Mouse (Mus musculus) lung, postnatal 0 days (tissue): ENCODE data around the gene Klhdc10. TPM values are rescaled to one million over a fixed set of nuclear protein-coding genes. Genes with fewer than 3 reads are reported as not detected.

ENCODE experiments used
- ATAC-seq: fragments of 200-750 bp; cut with Nextera tagmentation; 2 replicates; pipeline ENCODE4 v1.8.0; 2017; ENCODE audit warnings: moderate library complexity
- DNase-seq: peaks from one replicate; pipeline ENCODE4 v3.0.0-alpha.2; 2016; ENCODE audit warnings: low spot score
- H3K27ac ChIP-seq: fragments of 300-500 bp; sonication (generic); 2 replicates; pipeline ENCODE4 v1.5.1; 2014; ENCODE audit warnings: antibody characterized with exemption, mild to moderate bottlenecking, low read length, mixed read lengths
- H3K27me3 ChIP-seq: fragments of 300-500 bp; sonication (generic); replicated peaks from 2 replicates; pipeline ENCODE4 v1.6.1; 2014; ENCODE audit warnings: low read length, mixed read lengths; ENCODE audit not compliant: insufficient read depth
- H3K36me3 ChIP-seq: fragments of 300-500 bp; sonication (generic); 2 replicates; pipeline ENCODE4 v1.6.1; 2014; ENCODE audit warnings: low read length, mixed read lengths; ENCODE audit not compliant: insufficient read depth
- H3K4me1 ChIP-seq: fragments of 300-500 bp; sonication (generic); 2 replicates; pipeline ENCODE4 v1.6.1; 2014; ENCODE audit warnings: antibody characterized with exemption, low read depth, low read length, mixed read lengths; ENCODE audit not compliant: insufficient read depth
- H3K4me2 ChIP-seq: fragments of 300-500 bp; sonication (generic); replicated peaks from 2 replicates; pipeline ENCODE4 v1.6.1; 2014; ENCODE audit warnings: low read depth, mild to moderate bottlenecking, low read length, moderate library complexity, mixed read lengths
- H3K4me3 ChIP-seq: fragments of 300-500 bp; sonication (generic); 2 replicates; pipeline ENCODE4 v1.5.1; 2014; ENCODE audit warnings: low read depth, low read length
- H3K9ac ChIP-seq: fragments of 300-500 bp; sonication (generic); replicated peaks from 2 replicates; pipeline ENCODE4 v1.6.1; 2014; ENCODE audit warnings: low read depth, mild to moderate bottlenecking
- H3K9me3 ChIP-seq: fragments of 300-500 bp; sonication (generic); 2 replicates; pipeline ENCODE4 v1.6.1; 2016; ENCODE audit warnings: low read length, mixed read lengths
- CTCF ChIP-seq: IDR thresholded peaks from 2 replicates; pipeline ENCODE4 v1.5.1; 2016; ENCODE audit warnings: antibody characterized with exemption, mild to moderate bottlenecking
- EP300 ChIP-seq: IDR thresholded peaks from 2 replicates; pipeline ENCODE4 v1.6.1; 2016; ENCODE audit warnings: antibody characterized with exemption, mild to moderate bottlenecking, control low read depth
- WGBS: fragments of 180-500 bp; shearing (Covaris S2); extraction: QIAGEN DNeasy Blood & Tissue Kit; methylation state at CpG from one replicate; pipeline ENCODE4 v1.1.7; 2014; 5-methylcytosine and 5-hydroxymethylcytosine counted together
- polyA plus RNA-seq: library from polyadenylated mRNA; unstranded; fragments of >200 nt; fragmentation: Nextera tagmentation; extraction: Ambion mirVana; gene quantifications from 2 replicates; pipeline ENCODE4 v1.2.1, GENCODE M21; 2015

Klhdc10 gene
- polyA plus RNA-seq, 1 experiment from 2014 or later: 7.9 TPM

DNA sequence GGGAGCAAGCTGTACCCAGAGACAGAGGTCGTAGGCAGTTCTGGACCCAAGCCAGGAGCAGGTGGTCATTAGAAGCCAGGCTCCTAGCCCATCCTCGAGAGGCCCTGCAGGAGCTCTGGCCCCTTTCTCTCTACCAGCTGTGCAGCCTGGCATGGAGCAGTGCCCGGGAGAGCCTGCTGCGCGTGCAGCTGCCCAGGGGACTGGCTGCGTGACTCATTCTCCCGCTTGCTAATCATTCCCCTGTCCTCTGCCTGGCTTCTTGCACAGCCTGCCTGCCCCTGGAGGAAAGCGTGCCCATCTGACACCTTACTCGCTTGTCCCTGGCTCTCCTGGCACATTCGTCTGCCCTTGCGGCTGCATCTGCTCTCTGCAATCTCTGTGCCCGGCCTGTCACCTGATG is 67.7 kb downstream of the Klhdc10 start:
- no peaks in the 10 kb centered on the region for H3K9me3 ChIP-seq
- no peaks in the 10 kb centered on the region for H3K4me1 ChIP-seq
- 62% methylated on average over 11 of the region's 12 CpGs for WGBS
- H3K27me3 ChIP-seq: no peaks in the 10 kb centered on the region
- no peak overlapping the region for H3K9ac ChIP-seq
- no peak for TF ChIP-seq EP300
- no peak for TF ChIP-seq CTCF
- ATAC-seq: peak; percentile 17; the same call in 1 of the 2 replicates
- DNase-seq: no peak
- H3K4me2 ChIP-seq: no peak overlapping the region
- no peaks in the 10 kb centered on the region for H3K36me3 ChIP-seq
- H3K27ac ChIP-seq: no peak overlapping the region
- H3K4me3 ChIP-seq: no peak overlapping the region

DNA sequence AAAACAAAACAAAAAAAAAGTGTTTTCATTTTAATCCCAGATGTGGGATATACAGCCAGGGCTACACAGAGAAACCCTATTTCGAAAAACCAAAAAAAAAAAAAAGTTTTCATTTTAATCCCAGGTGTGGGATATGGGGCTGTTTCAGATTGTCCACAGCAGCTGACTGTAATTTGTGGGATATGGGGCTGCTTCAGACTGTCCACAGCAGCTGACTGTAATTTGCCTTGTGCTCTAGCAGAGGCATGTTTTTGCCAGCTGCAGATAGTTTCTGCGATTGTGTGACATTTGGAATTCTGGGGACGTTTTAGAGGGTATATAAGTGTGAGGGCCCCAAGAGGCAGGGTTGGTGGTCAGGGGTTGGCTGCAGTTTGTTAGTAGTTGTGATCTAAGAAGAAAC is 70.0 kb downstream of the Klhdc10 start:
- H3K36me3 ChIP-seq: no peaks in the 10 kb centered on the region
- H3K27me3 ChIP-seq: no peaks in the 10 kb centered on the region
- WGBS: 73% methylated on average over 3 of the region's 3 CpGs
- DNase-seq (no peak), ATAC-seq (no peak)
- no peaks in the 10 kb centered on the region for H3K9me3 ChIP-seq
- no peaks in the 10 kb centered on the region; the same call in 1 of the 2 replicates for H3K4me1 ChIP-seq
- TF ChIP-seq EP300: no peak
- no peak for TF ChIP-seq CTCF
- no peak overlapping the region for H3K4me3 ChIP-seq
- H3K27ac ChIP-seq: no peak overlapping the region
- no peak overlapping the region for H3K4me2 ChIP-seq
- H3K9ac ChIP-seq: no peak overlapping the region

DNA sequence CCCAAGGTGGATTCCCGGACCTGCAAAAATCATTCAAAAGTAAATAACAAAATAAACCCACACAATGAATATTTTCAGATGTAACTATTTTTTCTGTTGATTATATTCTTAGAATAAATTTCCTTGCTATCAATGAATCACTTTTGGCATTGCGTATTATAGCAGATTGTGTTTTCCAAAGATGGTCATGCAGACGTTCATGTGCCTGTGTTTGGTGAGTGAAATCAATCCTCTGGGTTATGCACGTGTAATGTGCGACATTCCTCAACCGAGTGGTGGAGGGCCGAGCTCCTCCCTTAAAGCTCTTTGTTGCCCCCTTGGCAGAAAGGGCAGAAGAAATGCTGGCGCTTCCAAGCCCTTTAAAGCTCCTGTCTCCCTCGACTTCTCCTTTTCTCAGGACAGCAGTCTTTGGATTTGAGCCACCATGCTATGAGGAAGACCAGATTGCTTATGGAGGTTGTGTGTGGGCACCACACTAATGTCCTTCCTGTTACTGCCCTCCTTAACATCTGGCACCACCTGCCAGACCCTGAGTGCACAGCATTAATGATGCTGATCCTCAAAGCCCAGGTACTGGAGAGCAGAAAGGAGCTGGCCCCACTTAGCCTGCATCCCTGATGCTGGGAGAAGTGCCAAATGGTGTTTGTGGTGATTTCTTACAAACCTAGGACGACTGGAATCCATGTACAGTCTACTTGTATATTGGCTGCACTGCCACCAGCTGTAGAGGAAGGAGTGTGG is 74.5 kb downstream of the Klhdc10 start:
- H3K9ac ChIP-seq: no peak overlapping the region
- H3K9me3 ChIP-seq: no peaks in the 10 kb centered on the region
- H3K4me2 ChIP-seq: no peak overlapping the region
- H3K4me3 ChIP-seq: no peak overlapping the region
- no peak overlapping the region for H3K27ac ChIP-seq
- H3K27me3 ChIP-seq: no peaks in the 10 kb centered on the region
- DNase-seq (no peak), ATAC-seq (no peak)
- WGBS: 43% methylated on average over 10 of the region's 10 CpGs
- peaks cover 11% of the 10 kb centered on the region for H3K36me3 ChIP-seq
- TF ChIP-seq EP300 (no peak), CTCF (no peak)
- H3K4me1 ChIP-seq: no peaks in the 10 kb centered on the region; the same call in none of the 2 replicates

GRCm38 (mm10) chr6:30477210-30477714 is 75.6 kb downstream of the Klhdc10 start:
- Histone ChIP-seq H3K9me3 (no peaks in the 10 kb centered on the region), H3K27ac (no peak overlapping the region), H3K4me2 (no peak overlapping the region), H3K4me3 (no peak overlapping the region), H3K36me3 (peaks cover 11% of the 10 kb centered on the region), H3K9ac (no peak overlapping the region), H3K4me1 (no peaks in the 10 kb centered on the region; the same call in none of the 2 replicates), H3K27me3 (no peaks in the 10 kb centered on the region)
- TF ChIP-seq CTCF (no peak), EP300 (no peak)
- 36% methylated on average over 8 of the region's 8 CpGs for WGBS
- ATAC-seq (peak; percentile 49), DNase-seq (peak; percentile 36)

DNA sequence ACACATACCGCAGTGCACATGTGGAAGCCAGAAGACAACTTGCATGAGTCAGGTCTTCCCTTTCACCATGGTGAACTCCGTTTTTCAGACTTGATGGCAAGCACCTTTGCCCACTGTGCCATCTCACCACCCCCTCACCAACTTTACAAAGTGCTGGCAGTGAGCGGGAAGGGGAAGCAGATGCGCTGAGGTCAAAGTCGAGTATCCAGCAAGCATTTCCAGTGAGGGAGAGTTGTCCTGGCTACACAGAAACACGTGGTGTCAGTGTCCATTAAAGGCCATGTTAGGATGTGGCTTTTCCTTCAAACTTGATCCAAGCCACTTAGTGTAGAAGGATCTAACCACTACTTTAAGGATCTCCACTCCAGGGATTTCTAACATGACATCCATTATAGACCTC is 76.1 kb downstream of the Klhdc10 start:
- TF ChIP-seq CTCF (no peak), EP300 (no peak)
- no peak overlapping the region for H3K27ac ChIP-seq
- H3K4me2 ChIP-seq: no peak overlapping the region
- peaks cover 11% of the 10 kb centered on the region for H3K36me3 ChIP-seq
- H3K4me1 ChIP-seq: no peaks in the 10 kb centered on the region; the same call in none of the 2 replicates
- 70% methylated on average over 6 of the region's 6 CpGs for WGBS
- H3K9me3 ChIP-seq: no peaks in the 10 kb centered on the region
- ATAC-seq: no peak
- DNase-seq: no peak
- no peak overlapping the region for H3K4me3 ChIP-seq
- H3K27me3 ChIP-seq: no peaks in the 10 kb centered on the region
- no peak overlapping the region for H3K9ac ChIP-seq

- Histone ChIP-seq H3K4me1 (no peaks in the 10 kb centered on the region; the same call in none of the 2 replicates), H3K27me3 (no peaks in the 10 kb centered on the region), H3K4me2 (no peak overlapping the region), H3K9ac (no peak overlapping the region), H3K27ac (no peak overlapping the region), H3K36me3 (peaks cover 14% of the 10 kb centered on the region), H3K4me3 (no peak overlapping the region), H3K9me3 (no peaks in the 10 kb centered on the region)
- ATAC-seq (no peak), DNase-seq (no peak)
- WGBS: 82% methylated on average over 3 of the region's 3 CpGs
- no peak for TF ChIP-seq EP300
- no peak for TF ChIP-seq CTCF
Observed at GRCm38 (mm10) chr6:30479418-30479817, 77.8 kb downstream of the Klhdc10 start.
